Comparison of ENCODE assay signal across 8 mouse cellular contexts in genomic region chr6:56901824-56902386, GRCm38 (mm10). TPM values are rescaled to one million over a fixed set of nuclear protein-coding genes. Genes with fewer than 3 reads are reported as not detected.
DNase-seq lines count a peak whose midpoint lies in the region; ATAC-seq lines count a peak whose summit lies in the region.

No protein-coding gene starts in this region.

- 35% methylated on average over 12 of the region's 12 CpGs for WGBS in hindbrain, embryonic 11.5 days
- WGBS in hindbrain, embryonic 13.5 days: 37% methylated on average over 12 of the region's 12 CpGs
- WGBS in forebrain, embryonic 11.5 days: 32% methylated on average over 12 of the region's 12 CpGs
- WGBS in liver, embryonic 11.5 days: 37% methylated on average over 12 of the region's 12 CpGs
- WGBS in neural tube, embryonic 12.5 days: 38% methylated on average over 12 of the region's 12 CpGs

- no peaks in the 10 kb centered on the region for H3K36me3 ChIP-seq in hindbrain, embryonic 11.5 days (ENCODE audit: control insufficient read depth, insufficient read depth, low read length)
- H3K36me3 ChIP-seq in hindbrain, embryonic 13.5 days: no peaks in the 10 kb centered on the region
- no peaks in the 10 kb centered on the region for H3K36me3 ChIP-seq in forebrain, embryonic 11.5 days (ENCODE audit: control insufficient read depth, insufficient read depth, low read length)
- H3K36me3 ChIP-seq in liver, embryonic 11.5 days (ENCODE audit: control insufficient read depth, insufficient read depth, low read length): no peaks in the 10 kb centered on the region
- no peaks in the 10 kb centered on the region for H3K36me3 ChIP-seq in neural tube, embryonic 12.5 days

- no peaks in the 10 kb centered on the region for H3K9me3 ChIP-seq in hindbrain, embryonic 11.5 days (ENCODE audit: control insufficient read depth, low read length)
- no peaks in the 10 kb centered on the region for H3K9me3 ChIP-seq in hindbrain, embryonic 13.5 days
- no peaks in the 10 kb centered on the region for H3K9me3 ChIP-seq in forebrain, embryonic 11.5 days (ENCODE audit: control insufficient read depth, low read length)
- no peaks in the 10 kb centered on the region for H3K9me3 ChIP-seq in liver, embryonic 11.5 days (ENCODE audit: control insufficient read depth, low read length)
- no peaks in the 10 kb centered on the region for H3K9me3 ChIP-seq in neural tube, embryonic 12.5 days

- ATAC-seq in hindbrain, embryonic 11.5 days (ENCODE audit: low FRiP score): no peak
- no peak for ATAC-seq in hindbrain, embryonic 13.5 days (ENCODE audit: low FRiP score)
- no peak for ATAC-seq in forebrain, embryonic 11.5 days (replicated peaks; ENCODE audit: low FRiP score)
- ATAC-seq in hematopoietic stem cell, adult 5-6 weeks (replicated peaks in 1 of 2; ENCODE audit: insufficient read depth in 1 of 2, low FRiP score in 2 of 2, low TSS enrichment in 1 of 2, low read depth in 1 of 2, poor library complexity in 2 of 2, severe bottlenecking in 2 of 2): peak; percentile 79 to 80
- peak; percentile 59 for ATAC-seq in liver, embryonic 11.5 days (replicated peaks; ENCODE audit: low FRiP score)
- ATAC-seq in neural tube, embryonic 12.5 days (ENCODE audit: low FRiP score, low read depth): no peak

- no peak overlapping the region for H3K4me3 ChIP-seq in hindbrain, embryonic 11.5 days (ENCODE audit: low read depth, low read length)
- no peak overlapping the region for H3K4me3 ChIP-seq in hindbrain, embryonic 13.5 days
- no peak overlapping the region for H3K4me3 ChIP-seq in forebrain, embryonic 11.5 days (ENCODE audit: low read depth, low read length)
- peak overlapping the region; percentile 31 for H3K4me3 ChIP-seq in liver, embryonic 11.5 days (ENCODE audit: low read depth, low read length)
- no peak overlapping the region for H3K4me3 ChIP-seq in neural tube, embryonic 12.5 days

- DNase-seq in hindbrain, embryonic 11.5 days (ENCODE audit: low spot score): peak; percentile 19
- DNase-seq in ZHBTc4 (ENCODE audit: low read depth, low spot score): peak; percentile 87
- DNase-seq in forebrain, embryonic 11.5 days (ENCODE audit: low spot score): no peak
- DNase-seq in liver, embryonic 11.5 days (ENCODE audit: low spot score): no peak
- peak; percentile 26 for DNase-seq in urinary bladder, postnatal 10 days (ENCODE audit: low spot score)

- no peaks in the 10 kb centered on the region for H3K27me3 ChIP-seq in hindbrain, embryonic 11.5 days (ENCODE audit: control insufficient read depth, insufficient read depth, low read length)
- no peaks in the 10 kb centered on the region for H3K27me3 ChIP-seq in hindbrain, embryonic 13.5 days
- no peaks in the 10 kb centered on the region for H3K27me3 ChIP-seq in forebrain, embryonic 11.5 days (ENCODE audit: control insufficient read depth, insufficient read depth, low read length)
- no peaks in the 10 kb centered on the region for H3K27me3 ChIP-seq in liver, embryonic 11.5 days (replicated peaks; ENCODE audit: control insufficient read depth, insufficient read depth, low read length)
- H3K27me3 ChIP-seq in neural tube, embryonic 12.5 days (replicated peaks): no peaks in the 10 kb centered on the region

- no peaks in the 10 kb centered on the region for H3K4me1 ChIP-seq in hindbrain, embryonic 11.5 days (replicated peaks; ENCODE audit: control insufficient read depth, insufficient read depth, low read length)
- peaks cover 31% of the 10 kb centered on the region for H3K4me1 ChIP-seq in hindbrain, embryonic 13.5 days (replicated peaks)
- H3K4me1 ChIP-seq in forebrain, embryonic 11.5 days (replicated peaks; ENCODE audit: control insufficient read depth, insufficient read depth, low read length): 0 out of 2 replicates have a peak, but pooled peaks cover 2% of the 10 kb centered on the region
- H3K4me1 ChIP-seq in liver, embryonic 11.5 days (replicated peaks; ENCODE audit: control insufficient read depth, insufficient read depth, low read length): peaks cover 51% of the 10 kb centered on the region
- H3K4me1 ChIP-seq in neural tube, embryonic 12.5 days: 0 out of 2 replicates have a peak, but pooled peaks cover 9% of the 10 kb centered on the region

- H3K9ac ChIP-seq in hindbrain, embryonic 11.5 days (ENCODE audit: low read depth, low read length): no peak overlapping the region
- no peak overlapping the region for H3K9ac ChIP-seq in hindbrain, embryonic 13.5 days
- H3K9ac ChIP-seq in forebrain, embryonic 11.5 days (ENCODE audit: low read length): no peak overlapping the region
- peak overlapping the region; percentile 42 for H3K9ac ChIP-seq in liver, embryonic 11.5 days (ENCODE audit: low read depth, low read length)
- no peak overlapping the region for H3K9ac ChIP-seq in neural tube, embryonic 12.5 days

- no peak overlapping the region for H3K4me2 ChIP-seq in hindbrain, embryonic 11.5 days (replicated peaks; ENCODE audit: low read depth, low read length)
- H3K4me2 ChIP-seq in hindbrain, embryonic 13.5 days: no peak overlapping the region
- H3K4me2 ChIP-seq in forebrain, embryonic 11.5 days (ENCODE audit: low read depth, low read length, severe bottlenecking): 0 out of 2 replicates have a peak overlapping the region, but pooled peaks have one; percentile 9
- peak overlapping the region; percentile 63 for H3K4me2 ChIP-seq in liver, embryonic 11.5 days
- peak overlapping the region; percentile 16; the same call in 1 of the 2 replicates for H3K4me2 ChIP-seq in neural tube, embryonic 12.5 days (replicated peaks)

- H3K27ac ChIP-seq in hindbrain, embryonic 11.5 days (ENCODE audit: low read depth, low read length): no peak overlapping the region
- H3K27ac ChIP-seq in hindbrain, embryonic 13.5 days: no peak overlapping the region
- H3K27ac ChIP-seq in forebrain, embryonic 11.5 days (ENCODE audit: low read depth, low read length): no peak overlapping the region
- H3K27ac ChIP-seq in liver, embryonic 11.5 days (ENCODE audit: low read depth, low read length): peak overlapping the region; percentile 91
- no peak overlapping the region for H3K27ac ChIP-seq in neural tube, embryonic 12.5 days

RNA-seq across cellular contexts. Expression of gene Nt5c3, which starts 21.8 kb away (rescaled TPM):
- 98.1 and 102 TPM in 2 replicates for polyA plus RNA-seq in hindbrain, embryonic 11.5 days (2014; fragmentation: Nextera tagmentation; extraction: Ambion mirVana)
- polyA plus RNA-seq in hindbrain, embryonic 13.5 days (2015; fragmentation: Nextera tagmentation; extraction: Ambion mirVana): 147 and 153 TPM in 2 replicates
- polyA plus RNA-seq in forebrain, embryonic 11.5 days (2014; fragmentation: Nextera tagmentation; extraction: Ambion mirVana): 67.2 and 75.4 TPM in 2 replicates
- total RNA-seq in hematopoietic stem cell, adult 5-6 weeks (2017): 91.3 and 103 TPM in 2 replicates
- 164 and 171 TPM in 2 replicates for polyA plus RNA-seq in liver, embryonic 11.5 days (2014; fragmentation: Nextera tagmentation; extraction: Ambion mirVana)
- polyA plus RNA-seq in neural tube, embryonic 12.5 days (2016; fragmentation: Nextera tagmentation; extraction: Ambion mirVana): 102 and 106 TPM in 2 replicates

RNA-seq across cellular contexts. Expression of gene Vmn1r4, which starts 21.9 kb away (rescaled TPM):
- 0.15 and 0.38 TPM in 2 replicates for polyA plus RNA-seq in hindbrain, embryonic 11.5 days (2014; fragmentation: Nextera tagmentation; extraction: Ambion mirVana)
- 0.44 and 0.65 TPM in 2 replicates for polyA plus RNA-seq in hindbrain, embryonic 13.5 days (2015; fragmentation: Nextera tagmentation; extraction: Ambion mirVana)
- 0.27 and 0.68 TPM in 2 replicates for polyA plus RNA-seq in forebrain, embryonic 11.5 days (2014; fragmentation: Nextera tagmentation; extraction: Ambion mirVana)
- 1.1 and 1.4 TPM in 2 replicates for total RNA-seq in hematopoietic stem cell, adult 5-6 weeks (2017)
- polyA plus RNA-seq in liver, embryonic 11.5 days (2014; fragmentation: Nextera tagmentation; extraction: Ambion mirVana): 0.18 and 0.57 TPM in 2 replicates
- polyA plus RNA-seq in neural tube, embryonic 12.5 days (2016; fragmentation: Nextera tagmentation; extraction: Ambion mirVana): 0.41 and 0.46 TPM in 2 replicates

Comparison
In these comparisons a context has a peak if more than half of its experiments do, and no peak if none do; other contexts are left out.
1. ATAC-seq: peak in hematopoietic stem cell, adult 5-6 weeks (2 of 2) and liver, embryonic 11.5 days (single experiment); none in hindbrain, embryonic 11.5 days (single experiment), hindbrain, embryonic 13.5 days (single experiment), forebrain, embryonic 11.5 days (single experiment) and neural tube, embryonic 12.5 days (single experiment).
2. DNase-seq: peak in hindbrain, embryonic 11.5 days (single experiment), ZHBTc4 (single experiment) and urinary bladder, postnatal 10 days (single experiment); none in forebrain, embryonic 11.5 days (single experiment) and liver, embryonic 11.5 days (single experiment).
3. H3K4me2 ChIP-seq: peak in forebrain, embryonic 11.5 days (single experiment), liver, embryonic 11.5 days (single experiment) and neural tube, embryonic 12.5 days (single experiment); none in hindbrain, embryonic 11.5 days (single experiment) and hindbrain, embryonic 13.5 days (single experiment).